Mouse (Mus musculus) heart, postnatal 0 days (tissue): Measurements from ENCODE around the gene Necab2. TPM values are rescaled to one million over a fixed set of nuclear protein-coding genes. Genes with fewer than 3 reads are reported as not detected.
A peak's percentile ranks its signal among the peaks of the same experiment; 100 is the strongest.

Source experiments
- ATAC-seq: fragments of 200-750 bp; cut with Nextera tagmentation; 2 replicates; pipeline ENCODE4 v1.8.0; 2017; ENCODE audit warnings: low read depth, moderate number of reproducible peaks, moderate library complexity; ENCODE audit not compliant: insufficient read depth
- DNase-seq: peaks from one replicate; pipeline ENCODE4 v3.0.0-alpha.2; 2016; ENCODE audit warnings: low spot score
- H3K27ac ChIP-seq: fragments of 300-500 bp; sonication (generic); 2 replicates; pipeline ENCODE4 v1.5.1; 2014; ENCODE audit warnings: low read depth, mild to moderate bottlenecking
- H3K27me3 ChIP-seq: fragments of 300-500 bp; sonication (generic); 2 replicates; pipeline ENCODE4 v1.6.1; 2014; ENCODE audit warnings: low read length, mixed read lengths; ENCODE audit not compliant: control insufficient read depth, insufficient read depth
- H3K36me3 ChIP-seq: fragments of 300-500 bp; sonication (generic); replicated peaks from 2 replicates; pipeline ENCODE4 v1.6.1; 2014; ENCODE audit warnings: low read length, mixed read lengths; ENCODE audit not compliant: control insufficient read depth, insufficient read depth
- H3K4me1 ChIP-seq: fragments of 300-500 bp; sonication (generic); 2 replicates; pipeline ENCODE4 v1.6.1; 2014; ENCODE audit warnings: antibody characterized with exemption; ENCODE audit not compliant: control insufficient read depth, insufficient read depth
- H3K4me2 ChIP-seq: fragments of 300-500 bp; sonication (generic); 2 replicates; pipeline ENCODE4 v1.6.1; 2014; ENCODE audit warnings: low read depth, mild to moderate bottlenecking, low read length, moderate library complexity
- H3K4me3 ChIP-seq: fragments of 300-500 bp; sonication (generic); 2 replicates; pipeline ENCODE4 v1.5.1; 2014; ENCODE audit warnings: low read depth, low read length
- H3K9ac ChIP-seq: fragments of 300-500 bp; sonication (generic); replicated peaks from 2 replicates; pipeline ENCODE4 v1.6.1; 2014; ENCODE audit warnings: low read depth, low read length, mixed read lengths
- H3K9me3 ChIP-seq: fragments of 300-500 bp; sonication (generic); replicated peaks from 2 replicates; pipeline ENCODE4 v1.6.1; 2016; ENCODE audit warnings: low read length; ENCODE audit not compliant: control insufficient read depth
- CTCF ChIP-seq: IDR thresholded peaks from 2 replicates; pipeline ENCODE4 v1.5.1; 2016; ENCODE audit warnings: antibody characterized with exemption, control low read depth, low read depth
- EP300 ChIP-seq: IDR thresholded peaks from 2 replicates; pipeline ENCODE4 v1.6.1; 2016; ENCODE audit warnings: antibody characterized with exemption, low read depth
- WGBS: fragments of 180-500 bp; shearing (Covaris S2); extraction: QIAGEN DNeasy Blood & Tissue Kit; methylation state at CpG from one replicate; pipeline ENCODE4 v1.1.7; 2014; 5-methylcytosine and 5-hydroxymethylcytosine counted together
- polyA plus RNA-seq: library from polyadenylated mRNA; unstranded; fragments of >200 nt; fragmentation: Nextera tagmentation; extraction: Ambion mirVana; gene quantifications from 2 replicates; pipeline ENCODE4 v1.2.1, GENCODE M21; 2015
- total RNA-seq: library from RNA; depleted of rRNA; stranded (reverse); fragments of >200 nt; gene quantifications from 2 replicates; pipeline ENCODE4 v1.2.3, GENCODE M21; 2014; ENCODE audit warnings: low replicate concordance

Necab2 gene
- total and polyA plus RNA-seq, 2 experiments from 2014 or later = not detected

GRCm38 (mm10) chr8:119424199-119424733, 22.3 kb upstream of the Necab2 start:
- DNase-seq (no peak), ATAC-seq (no peak)
- 80% methylated on average over 10 of the region's 10 CpGs for WGBS
- H3K27me3 ChIP-seq = no peaks in the 10 kb centered on the region
- H3K9me3 ChIP-seq = no peaks in the 10 kb centered on the region
- peak overlapping the region; percentile 77 for H3K27ac ChIP-seq
- H3K9ac ChIP-seq = no peak overlapping the region
- H3K4me3 ChIP-seq = no peak overlapping the region
- H3K4me2 ChIP-seq = peak overlapping the region; percentile 5; the same call in 1 of the 2 replicates
- H3K36me3 ChIP-seq = no peaks in the 10 kb centered on the region
- peaks cover 42% of the 10 kb centered on the region for H3K4me1 ChIP-seq
- no peak for TF ChIP-seq EP300
- no peak for TF ChIP-seq CTCF

DNA sequence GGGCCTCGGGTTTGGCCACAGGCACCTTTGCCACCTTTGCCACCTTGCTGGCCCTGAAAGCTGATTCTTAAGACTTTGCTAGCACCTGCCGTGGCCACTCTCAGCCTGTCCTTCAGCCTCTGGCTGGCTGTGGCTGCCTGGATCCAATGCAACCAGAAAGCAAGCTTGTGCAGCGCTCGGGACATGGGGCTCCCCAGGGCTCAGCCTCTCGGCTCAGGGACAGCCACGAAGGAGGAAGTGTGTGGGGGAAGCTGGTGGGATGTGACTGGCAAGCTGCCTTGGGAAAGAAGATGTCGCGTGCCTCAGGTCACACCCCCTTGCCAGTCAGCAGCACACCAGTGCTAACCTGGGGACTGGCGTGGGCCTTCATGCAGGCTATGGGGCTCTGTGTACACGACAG, 21.8 kb upstream of the Necab2 start:
- no peak overlapping the region for H3K4me3 ChIP-seq
- no peak overlapping the region for H3K4me2 ChIP-seq
- ATAC-seq = no peak
- H3K27me3 ChIP-seq = no peaks in the 10 kb centered on the region
- H3K9ac ChIP-seq = no peak overlapping the region
- peak overlapping the region; percentile 77 for H3K27ac ChIP-seq
- DNase-seq = no peak
- 61% methylated on average over 10 of the region's 10 CpGs for WGBS
- H3K4me1 ChIP-seq = peaks cover 42% of the 10 kb centered on the region
- no peaks in the 10 kb centered on the region for H3K36me3 ChIP-seq
- TF ChIP-seq EP300 (no peak), CTCF (no peak)
- no peaks in the 10 kb centered on the region for H3K9me3 ChIP-seq

DNA sequence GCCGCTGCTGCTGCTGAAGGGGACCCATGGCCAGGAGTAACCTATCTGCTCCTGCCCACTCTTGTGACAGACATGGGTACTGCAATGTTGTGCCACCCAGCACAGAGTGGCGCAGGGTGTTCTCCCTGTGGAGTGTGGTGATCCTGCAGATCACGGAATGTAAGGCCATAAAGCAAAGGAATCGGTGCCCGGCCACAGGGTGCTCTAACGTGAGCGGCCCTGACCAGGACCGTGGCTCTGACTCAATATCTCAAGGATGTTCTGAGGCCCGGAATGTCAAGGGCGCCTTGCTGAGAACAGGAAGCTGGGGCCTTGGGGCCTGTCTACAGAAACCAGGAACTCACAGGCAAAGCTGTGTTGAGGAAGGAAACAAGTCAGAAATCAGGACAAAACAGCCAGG, 21.0 kb upstream of the Necab2 start:
- ATAC-seq = peak; percentile 34

GRCm38 (mm10) chr8:119426069-119426735, 20.3 kb upstream of the Necab2 start:
- H3K36me3 ChIP-seq = no peaks in the 10 kb centered on the region
- H3K9me3 ChIP-seq = no peaks in the 10 kb centered on the region
- DNase-seq (peak; percentile 33), ATAC-seq (no peak)
- peaks cover 42% of the 10 kb centered on the region for H3K4me1 ChIP-seq
- no peak overlapping the region for H3K9ac ChIP-seq
- no peaks in the 10 kb centered on the region for H3K27me3 ChIP-seq
- 65% methylated on average over 6 of the region's 6 CpGs for WGBS
- H3K27ac ChIP-seq = peak overlapping the region; percentile 77
- no peak for TF ChIP-seq EP300
- no peak for TF ChIP-seq CTCF
- H3K4me2 ChIP-seq = no peak overlapping the region
- H3K4me3 ChIP-seq = no peak overlapping the region

More for the DNA sequence above, 21.0 kb upstream of the Necab2 start:
- H3K27ac ChIP-seq = peak overlapping the region; percentile 77
- H3K4me3 ChIP-seq = no peak overlapping the region
- H3K9ac ChIP-seq = no peak overlapping the region
- H3K36me3 ChIP-seq = no peaks in the 10 kb centered on the region
- 0 out of 2 replicates have a peak, but pooled peaks have one; percentile 3 for TF ChIP-seq CTCF
- TF ChIP-seq EP300 = 0 out of 2 replicates have a peak, but pooled peaks have one; percentile 30
- H3K27me3 ChIP-seq = no peaks in the 10 kb centered on the region
- peak; percentile 37 for DNase-seq
- H3K4me1 ChIP-seq = peaks cover 42% of the 10 kb centered on the region
- 49% methylated on average over 10 of the region's 10 CpGs for WGBS
- H3K9me3 ChIP-seq = no peaks in the 10 kb centered on the region
- H3K4me2 ChIP-seq = no peak overlapping the region

GRCm38 (mm10) chr8:119427634-119428349, 18.7 kb upstream of the Necab2 start:
- H3K4me2 ChIP-seq = no peak overlapping the region
- H3K4me3 ChIP-seq = no peak overlapping the region
- no peak overlapping the region for H3K9ac ChIP-seq
- no peaks in the 10 kb centered on the region for H3K27me3 ChIP-seq
- peaks cover 28% of the 10 kb centered on the region for H3K4me1 ChIP-seq
- DNase-seq (no peak), ATAC-seq (no peak)
- H3K9me3 ChIP-seq = no peaks in the 10 kb centered on the region
- WGBS = 66% methylated on average over 12 of the region's 12 CpGs
- 0 out of 2 replicates have a peak overlapping the region, but pooled peaks have one; percentile 28 for H3K27ac ChIP-seq
- TF ChIP-seq EP300 (no peak), CTCF (no peak)
- H3K36me3 ChIP-seq = no peaks in the 10 kb centered on the region
